Mouse (Mus musculus) liver, embryonic 14.5 days (tissue): ENCODE data around the gene Akr1b8. TPM values are rescaled to one million over a fixed set of nuclear protein-coding genes. Genes with fewer than 3 reads are reported as not detected.
A peak's percentile ranks its signal among the peaks of the same experiment; 100 is the strongest.

Source experiments
- ATAC-seq: fragments of 200-750 bp; cut with Nextera tagmentation; 2 replicates; pipeline ENCODE4 v1.8.0; 2017; ENCODE audit warnings: moderate number of reproducible peaks, mild to moderate bottlenecking, moderate library complexity; ENCODE audit not compliant: insufficient read depth
- DNase-seq, 3 experiments: peaks; one replicate each; pipeline ENCODE4 v3.0.0-alpha.2; 2012 to 2013; ENCODE audit warnings: low read depth in 3 of 3, low spot score in 3 of 3
- H3K27ac ChIP-seq: fragments of 300-500 bp; sonication (generic); 2 replicates; pipeline ENCODE4 v1.5.1; 2014; ENCODE audit warnings: moderate library complexity, mild to moderate bottlenecking, control low read depth, inconsistent platforms
- H3K27me3 ChIP-seq: fragments of 300-500 bp; sonication (generic); 2 replicates; pipeline ENCODE4 v1.6.1; 2014; ENCODE audit warnings: mild to moderate bottlenecking, low read length, moderate library complexity; ENCODE audit not compliant: control insufficient read depth, insufficient read depth
- H3K36me3 ChIP-seq: fragments of 300-500 bp; sonication (generic); replicated peaks from 2 replicates; pipeline ENCODE4 v1.6.1; 2014; ENCODE audit warnings: low read depth; ENCODE audit not compliant: control insufficient read depth, insufficient read depth
- H3K4me1 ChIP-seq, 2 experiments: fragments of 200-500 bp in 1 of 2; fragments of 300-500 bp in 1 of 2; sonication (generic) in 1 of 2; replicated peaks; 2 replicates each; pipeline ENCODE4 v1.6.1; 2012 to 2014; ENCODE audit warnings: antibody characterized with exemption in 1 of 2, inconsistent platforms in 1 of 2, low read length in 1 of 2; ENCODE audit not compliant: control insufficient read depth in 2 of 2, insufficient read depth in 2 of 2
- H3K4me2 ChIP-seq: fragments of 300-500 bp; sonication (generic); 2 replicates; pipeline ENCODE4 v1.6.1; 2014; ENCODE audit warnings: low read depth, mild to moderate bottlenecking, control low read depth, moderate library complexity
- H3K4me3 ChIP-seq, 2 experiments: fragments of 200-500 bp in 1 of 2; fragments of 300-500 bp in 1 of 2; sonication (generic) in 1 of 2; 2 replicates each; pipeline ENCODE4 v1.5.1; 2012 to 2014; ENCODE audit warnings: low read depth in 2 of 2, low read length in 2 of 2, mild to moderate bottlenecking in 2 of 2, control low read depth in 1 of 2, inconsistent platforms in 1 of 2, moderate library complexity in 1 of 2; ENCODE audit not compliant: insufficient read depth in 1 of 2
- H3K9ac ChIP-seq: fragments of 300-500 bp; sonication (generic); replicated peaks from 2 replicates; pipeline ENCODE4 v1.6.1; 2014; ENCODE audit warnings: mild to moderate bottlenecking, control low read depth, moderate library complexity
- H3K9me3 ChIP-seq: fragments of 300-500 bp; sonication (generic); 2 replicates; pipeline ENCODE4 v1.6.1; 2016; ENCODE audit warnings: low read length, mixed read lengths; ENCODE audit not compliant: control insufficient read depth
- CTCF ChIP-seq: IDR thresholded peaks from 2 replicates; pipeline ENCODE4 v1.5.1; 2016; ENCODE audit warnings: antibody characterized with exemption, low read depth, control low read depth
- EP300 ChIP-seq: IDR thresholded peaks from 2 replicates; pipeline ENCODE4 v1.6.1; 2016; ENCODE audit warnings: antibody characterized with exemption, low read depth
- WGBS: fragments of 180-500 bp; shearing (Covaris S2); extraction: QIAGEN DNeasy Blood & Tissue Kit; methylation state at CpG from one replicate; pipeline ENCODE4 v1.1.7; 2014; ENCODE audit not compliant: insufficient replicate concordance; 5-methylcytosine and 5-hydroxymethylcytosine counted together
- polyA plus RNA-seq, 2 experiments: library from polyadenylated mRNA; depleted of rRNA in 1 of 2; stranded (reverse) in 1 of 2; unstranded in 1 of 2; fragments of >200 nt; fragmentation: Nextera tagmentation in 1 of 2; extraction: Ambion mirVana in 1 of 2; gene quantifications; 2 replicates each; pipeline versions ENCODE4 v1.2.1 to v1.2.3; 2012 to 2014

The Akr1b8 gene
- polyA plus RNA-seq (2012; rRNA removed) (3.6 and 4.7 TPM in 2 replicates), polyA plus RNA-seq (2014; fragmentation: Nextera tagmentation; extraction: Ambion mirVana) (4.2 and 5.7 TPM in 2 replicates)

GRCm38 (mm10) chr6:34353658-34354353, at the start of gene Akr1b8:
Gene Akr1b8 (plus strand): TSS chr6:34354119.
- no peak within 1 kb of the TSS for H3K27ac ChIP-seq
- no peaks in the 10 kb centered on the region for H3K27me3 ChIP-seq
- no peak for TF ChIP-seq EP300
- no peak for TF ChIP-seq CTCF
- DNase-seq (no peak), ATAC-seq (no peak)
- H3K9me3 ChIP-seq: no peaks in the 10 kb centered on the region
- H3K4me3 ChIP-seq: peak within 1 kb of the TSS in 1 of 2 experiments; percentile 14; a peak in 1 of 4 replicates
- H3K9ac ChIP-seq: no peak within 1 kb of the TSS
- peak within 1 kb of the TSS; percentile 55 for H3K4me2 ChIP-seq
- H3K4me1 ChIP-seq: no peaks in the 10 kb centered on the region; a peak in 1 of 4 replicates
- no peaks in the 10 kb centered on the region for H3K36me3 ChIP-seq
- WGBS: 19% methylated on average over 16 of the region's 16 CpGs

- no peaks in the 10 kb centered on the region for H3K27me3 ChIP-seq
- H3K4me2 ChIP-seq: no peak overlapping the region
- WGBS: 53% methylated on average over 10 of the region's 10 CpGs
- no peak overlapping the region for H3K27ac ChIP-seq
- no peaks in the 10 kb centered on the region; the same call in 1 of the 2 replicates for H3K36me3 ChIP-seq
- H3K4me3 ChIP-seq: no peak overlapping the region
- H3K9me3 ChIP-seq: no peaks in the 10 kb centered on the region
- TF ChIP-seq CTCF: no peak
- no peak for TF ChIP-seq EP300
- DNase-seq (no peak), ATAC-seq (no peak)
- no peak overlapping the region for H3K9ac ChIP-seq
- H3K4me1 ChIP-seq: no peaks in the 10 kb centered on the region
These were observed 49.2 kb upstream of the Akr1b8 start for GRCm38 (mm10) chr6:34304675-34305241.

GRCm38 (mm10) chr6:34306797-34307196, 47.1 kb upstream of the Akr1b8 start:
- Histone ChIP-seq H3K9ac (no peak overlapping the region), H3K27ac (no peak overlapping the region), H3K9me3 (no peaks in the 10 kb centered on the region), H3K36me3 (no peaks in the 10 kb centered on the region; the same call in 1 of the 2 replicates), H3K4me1 (no peaks in the 10 kb centered on the region), H3K4me2 (no peak overlapping the region), H3K27me3 (no peaks in the 10 kb centered on the region), H3K4me3 (no peak overlapping the region)
- ATAC-seq: no peak
- 73% methylated on average over 6 of the region's 6 CpGs for WGBS
- DNase-seq: no peak
- TF ChIP-seq CTCF: no peak
- no peak for TF ChIP-seq EP300

- no peaks in the 10 kb centered on the region for H3K4me1 ChIP-seq
- no peak for DNase-seq
- H3K4me3 ChIP-seq: no peak overlapping the region
- ATAC-seq: no peak
- TF ChIP-seq EP300: no peak
- TF ChIP-seq CTCF: no peak
- no peak overlapping the region for H3K4me2 ChIP-seq
- 75% methylated on average over 6 of the region's 6 CpGs for WGBS
- no peaks in the 10 kb centered on the region for H3K27me3 ChIP-seq
- H3K9ac ChIP-seq: no peak overlapping the region
- H3K36me3 ChIP-seq: no peaks in the 10 kb centered on the region; the same call in 1 of the 2 replicates
- H3K27ac ChIP-seq: no peak overlapping the region
- H3K9me3 ChIP-seq: no peaks in the 10 kb centered on the region
These were observed 44.4 kb upstream of the Akr1b8 start for GRCm38 (mm10) chr6:34309526-34309925.

GRCm38 (mm10) chr6:34310023-34310595, 43.8 kb upstream of the Akr1b8 start:
- H3K27ac ChIP-seq: no peak overlapping the region
- DNase-seq: no peak
- H3K9ac ChIP-seq: no peak overlapping the region
- H3K27me3 ChIP-seq: no peaks in the 10 kb centered on the region
- H3K9me3 ChIP-seq: no peaks in the 10 kb centered on the region
- no peak for ATAC-seq
- H3K36me3 ChIP-seq: no peaks in the 10 kb centered on the region; the same call in 1 of the 2 replicates
- no peak overlapping the region for H3K4me3 ChIP-seq
- H3K4me1 ChIP-seq: no peaks in the 10 kb centered on the region
- no peak overlapping the region for H3K4me2 ChIP-seq
- WGBS: 74% methylated on average over 11 of the region's 11 CpGs
- TF ChIP-seq CTCF (no peak), EP300 (no peak)
